Comparison of ENCODE assay signal across 35 mouse cellular contexts in genomic region chr11:52102977-52103376, GRCm38 (mm10). TPM values are rescaled to one million over a fixed set of nuclear protein-coding genes. Genes with fewer than 3 reads are reported as not detected.
DNase-seq lines count a peak whose midpoint lies in the region; ATAC-seq and TF ChIP-seq lines count a peak whose summit lies in the region.
"Had no signal": no experiment of that assay in that cellular context is flagged by ENCODE, and none has a peak within 500 bp of the region (broad histone marks: within the 10 kb centered on the region; RNA-seq: fewer than 3 reads in every experiment).

No protein-coding gene starts in this region.

- in situ Hi-C loops in CH12.LX (cut with MboI; ENCODE audit: low pct_ligation_motif_present, low pct_unique_long_range_greater_than_20kb, low sequenced_read_pairs) (no loop called here), ES-E14 (cut with MboI; ENCODE audit: low sequenced_read_pairs in 2 of 2, unreplicated experiment in 2 of 2) (no loop called here)

- dilution Hi-C loops in CH12.LX (cut with MboI; ENCODE audit: extremely low pct_ligation_motif_present, extremely low pct_unique_long_range_greater_than_20kb, low sequenced_read_pairs) = no loop called here

- H3K9me3 ChIP-seq in heart, embryonic 13.5 days = no peaks in the 10 kb centered on the region
- H3K9me3 ChIP-seq in liver, embryonic 13.5 days (replicated peaks) = no peaks in the 10 kb centered on the region
- no peaks in the 10 kb centered on the region for H3K9me3 ChIP-seq in liver, postnatal 0 days (ENCODE audit: low read length)
- H3K9me3 ChIP-seq in CH12.LX (replicated peaks; ENCODE audit: low read length) = no peaks in the 10 kb centered on the region
- no peaks in the 10 kb centered on the region for H3K9me3 ChIP-seq in ES-E14 (ENCODE audit: control insufficient read depth, insufficient read depth, low read depth, low read length)
- H3K9me3 ChIP-seq: embryonic facial prominence, embryonic 12.5 days; embryonic facial prominence, embryonic 15.5 days; G1E; heart, embryonic 12.5 days had no signal

- no peak overlapping the region for H3K4me3 ChIP-seq in heart, embryonic 13.5 days
- H3K4me3 ChIP-seq in liver, embryonic 13.5 days (replicated peaks) = no peak overlapping the region
- no peak overlapping the region for H3K4me3 ChIP-seq in liver, postnatal 0 days (ENCODE audit: low read depth, low read length)
- H3K4me3 ChIP-seq in CH12.LX (replicated peaks in 1 of 3; ENCODE audit: low read depth in 2 of 3, low read length in 2 of 3, poor library complexity in 1 of 3) (no peak overlapping the region), ES-E14 (ENCODE audit: insufficient read depth in 1 of 2, low read depth in 1 of 2, low read length in 2 of 2, poor library complexity in 1 of 2, severe bottlenecking in 1 of 2) (no peak overlapping the region)
- H3K4me3 ChIP-seq: embryonic facial prominence, embryonic 12.5 days; embryonic facial prominence, embryonic 15.5 days; heart, embryonic 12.5 days had no signal

- H3K9ac ChIP-seq in heart, embryonic 13.5 days = no peak overlapping the region
- H3K9ac ChIP-seq in liver, embryonic 13.5 days = no peak overlapping the region
- no peak overlapping the region; the same call in 1 of the 2 replicates for H3K9ac ChIP-seq in liver, postnatal 0 days (replicated peaks)
- H3K9ac ChIP-seq in CH12.LX (ENCODE audit: insufficient read depth, low read depth) (no peak overlapping the region), ES-E14 (ENCODE audit: insufficient read depth, low read depth, low read length, poor library complexity, severe bottlenecking) (no peak overlapping the region)
- H3K9ac ChIP-seq: embryonic facial prominence, embryonic 12.5 days; embryonic facial prominence, embryonic 15.5 days; forebrain, postnatal 0 days; heart, embryonic 12.5 days; hindbrain, embryonic 14.5 days had no signal

- WGBS in heart, embryonic 13.5 days = 77% methylated on average over 4 of the region's 4 CpGs
- WGBS in liver, embryonic 13.5 days (ENCODE audit: insufficient replicate concordance) = 56% methylated on average over 4 of the region's 4 CpGs
- WGBS in liver, postnatal 0 days (ENCODE audit: insufficient replicate concordance) = 60% methylated on average over 4 of the region's 4 CpGs

- H3K79me2 ChIP-seq in CH12.LX (replicated peaks; ENCODE audit: control insufficient read depth, extremely low read depth, insufficient read depth, poor library complexity, severe bottlenecking) = peaks cover 92% of the 10 kb centered on the region

- no peak for TF ChIP-seq POLR2A in CH12.LX (IDR thresholded peaks at IDR 0.05; ENCODE audit: low read depth, low read length)

- H3K4me1 ChIP-seq in heart, embryonic 13.5 days = peaks cover 65% of the 10 kb centered on the region
- H3K4me1 ChIP-seq in liver, embryonic 13.5 days (replicated peaks) = peaks cover 63% of the 10 kb centered on the region
- peaks cover 45% of the 10 kb centered on the region for H3K4me1 ChIP-seq in liver, postnatal 0 days (ENCODE audit: insufficient read depth)
- H3K4me1 ChIP-seq in CH12.LX (ENCODE audit: control insufficient read depth in 1 of 2, insufficient read depth in 2 of 2) (peaks cover 21 to 67% of the 10 kb centered on the region in 2 experiments), ES-E14 (ENCODE audit: control insufficient read depth in 2 of 2, insufficient read depth in 2 of 2, low read length in 2 of 2, poor library complexity in 1 of 2) (peaks cover 3 to 11% of the 10 kb centered on the region in 2 experiments; a peak in 3 of 4 replicates)

- intact Hi-C loops in heart, postnatal 14 days (cut with DNase I) = no loop called here

- no peak overlapping the region for H3K27ac ChIP-seq in heart, embryonic 13.5 days (replicated peaks)
- peak overlapping the region; percentile 7; the same call in 1 of the 2 replicates for H3K27ac ChIP-seq in liver, embryonic 13.5 days
- no peak overlapping the region for H3K27ac ChIP-seq in liver, postnatal 0 days (ENCODE audit: low read depth)
- H3K27ac ChIP-seq in CH12.LX (ENCODE audit: insufficient read depth, low read depth) (no peak overlapping the region), ES-E14 (ENCODE audit: insufficient read depth, low read depth, low read length, poor library complexity, severe bottlenecking) (no peak overlapping the region)
- H3K27ac ChIP-seq: embryonic facial prominence, embryonic 12.5 days; embryonic facial prominence, embryonic 15.5 days; hindbrain, embryonic 14.5 days; hindbrain, postnatal 0 days had no signal

- H3K27me3 ChIP-seq in heart, embryonic 13.5 days (replicated peaks) = no peaks in the 10 kb centered on the region
- H3K27me3 ChIP-seq in liver, embryonic 13.5 days = no peaks in the 10 kb centered on the region
- no peaks in the 10 kb centered on the region for H3K27me3 ChIP-seq in liver, postnatal 0 days (ENCODE audit: insufficient read depth, low read length)
- no peaks in the 10 kb centered on the region for H3K27me3 ChIP-seq in CH12.LX (replicated peaks)
- H3K27me3 ChIP-seq: embryonic facial prominence, embryonic 12.5 days; embryonic facial prominence, embryonic 15.5 days; heart, embryonic 12.5 days had no signal

- TF ChIP-seq RAD21 in CH12.LX (IDR thresholded peaks at IDR 0.05; ENCODE audit: low read depth, low read length) = no peak

- H3K4me2 ChIP-seq in heart, embryonic 13.5 days = peak overlapping the region; percentile 23
- no peak overlapping the region for H3K4me2 ChIP-seq in liver, embryonic 13.5 days
- H3K4me2 ChIP-seq in liver, postnatal 0 days (ENCODE audit: low read depth, low read length) = no peak overlapping the region
- H3K4me2 ChIP-seq in CH12.LX (ENCODE audit: insufficient read depth, low read depth, poor library complexity, severe bottlenecking) = 0 out of 2 replicates have a peak overlapping the region, but pooled peaks have one; percentile 14
- H3K4me2 ChIP-seq: embryonic facial prominence, embryonic 12.5 days; embryonic facial prominence, embryonic 15.5 days; heart, embryonic 12.5 days; hindbrain, embryonic 14.5 days had no signal

- ATAC-seq in heart, embryonic 13.5 days (ENCODE audit: extremely low read depth, insufficient number of reproducible peaks, low FRiP score, low TSS enrichment) = no peak
- ATAC-seq in liver, embryonic 13.5 days (ENCODE audit: low read depth) = no peak
- ATAC-seq in liver, postnatal 0 days = no peak
- ATAC-seq: CD4-positive, CD25-positive, alpha-beta regulatory T cell, adult 4 months; forebrain, embryonic 14.5 days; forebrain, postnatal 0 days; hindbrain, postnatal 0 days had no signal

- peaks cover 3% of the 10 kb centered on the region; the same call in 1 of the 2 replicates for H3K36me3 ChIP-seq in heart, embryonic 13.5 days
- H3K36me3 ChIP-seq in liver, embryonic 13.5 days = 0 out of 2 replicates have a peak, but pooled peaks cover 3% of the 10 kb centered on the region
- H3K36me3 ChIP-seq in liver, postnatal 0 days (replicated peaks; ENCODE audit: insufficient read depth, low read length) = 0 out of 2 replicates have a peak, but pooled peaks cover 2% of the 10 kb centered on the region
- peaks cover 8 to 47% of the 10 kb centered on the region in 2 experiments for H3K36me3 ChIP-seq in CH12.LX (replicated peaks in 1 of 2; ENCODE audit: control insufficient read depth in 1 of 2, insufficient read depth in 1 of 2, low read length in 1 of 2)
- 0 out of 2 replicates have a peak, but pooled peaks cover 2% of the 10 kb centered on the region for H3K36me3 ChIP-seq in ES-E14 (ENCODE audit: control insufficient read depth, insufficient read depth, low read length, poor library complexity, severe bottlenecking)
- H3K36me3 ChIP-seq: embryonic facial prominence, embryonic 12.5 days; embryonic facial prominence, embryonic 15.5 days; heart, embryonic 12.5 days had no signal

- TF ChIP-seq CTCF in liver, postnatal 0 days (IDR thresholded peaks at IDR 0.05; ENCODE audit: low read depth) = no peak
- TF ChIP-seq CTCF in CH12.LX (conservative IDR thresholded peaks at IDR 0.05 in 1 of 2, IDR thresholded peaks at IDR 0.05 in 1 of 2; ENCODE audit: low read depth in 2 of 2, low read length in 2 of 2) = no peak

- no peak for DNase-seq in heart, postnatal 14 days
- no peak for DNase-seq in liver, embryonic 13.5 days
- no peak for DNase-seq in liver, postnatal 0 days
- no peak for DNase-seq in CH12.LX (ENCODE audit: extremely low read depth)
- DNase-seq in ES-E14 (ENCODE audit: low read depth, low spot score) = no peak
- no peak for DNase-seq in spleen, postnatal 14 days (ENCODE audit: low spot score in 2 of 2)
- DNase-seq in neural tube, embryonic 10.5 days (ENCODE audit: extremely low spot score, low spot score) = no peak
- DNase-seq: adrenal gland, adult 2 months; adrenal gland, postnatal 14 days; cerebellum, adult 11 months; cerebellum, adult 2 months; cerebellum, adult 9-11 months; cerebellum, postnatal 25 days; forebrain, postnatal 0 days; gastrocnemius, postnatal 10 days; gastrocnemius, postnatal 36 days; heart, postnatal 4 days had no signal

- no peak for TF ChIP-seq EP300 in liver, postnatal 0 days (IDR thresholded peaks at IDR 0.05; ENCODE audit: low read depth)
- TF ChIP-seq EP300 in CH12.LX (IDR thresholded peaks at IDR 0.05; ENCODE audit: low read length) = no peak

TF ChIP-seq in CH12.LX, 34 proteins besides CTCF, POLR2A, EP300 and RAD21 (continues in another document):
- TF ChIP-seq TCF12 (IDR thresholded peaks at IDR 0.05; ENCODE audit: low read depth, low read length) (no peak), CHD2 (IDR thresholded peaks at IDR 0.05; ENCODE audit: low read length) (no peak), USF2 (conservative IDR thresholded peaks at IDR 0.05; ENCODE audit: low read depth, low read length) (no peak)

TF ChIP-seq in ES-E14, 5 proteins besides CTCF, POLR2A, EP300 and RAD21 (continues in another document):
- peak; percentile 94 for TF ChIP-seq MAFK (IDR thresholded peaks at IDR 0.05; ENCODE audit: insufficient read depth, low read depth, low read length)
- TF ChIP-seq ZNF384 (IDR thresholded peaks at IDR 0.05; ENCODE audit: low read depth, low read length) = no peak

RNA-seq across cellular contexts. Expression of gene Ppp2ca, which starts 4.5 kb away (rescaled TPM):
- polyA plus RNA-seq in heart, embryonic 13.5 days (2015; fragmentation: Nextera tagmentation; extraction: Ambion mirVana) = 64.2 and 68.9 TPM in 2 replicates
- total RNA-seq in heart, postnatal 14 days (2021) = 10 to 100 TPM; 55.4 to 60.4 TPM
- 37.6 and 41.1 TPM in 2 replicates for polyA plus RNA-seq in liver, embryonic 13.5 days (2015; fragmentation: Nextera tagmentation; extraction: Ambion mirVana)
- 23.2 and 24.3 TPM in 2 replicates for polyA plus RNA-seq in liver, postnatal 0 days (2015; fragmentation: Nextera tagmentation; extraction: Ambion mirVana)
- total RNA-seq in CH12.LX (2012; rRNA removed) = 85.5 and 108 TPM in 2 replicates
- total RNA-seq in CH12.LX (2014; rRNA removed) = 177 and 190 TPM in 2 replicates
- polyA plus RNA-seq in CH12.LX (2012; ENCODE audit: insufficient read length, low read depth) = 121 and 185 TPM in 2 replicates
- total RNA-seq in ES-E14 (2012; rRNA removed) = 51.1 and 70.4 TPM in 2 replicates

RNA-seq across cellular contexts. Expression of gene Olfr1373, which starts 42.4 kb away (rescaled TPM):
- not detected in 2 replicates for polyA plus RNA-seq in heart, embryonic 13.5 days (2015; fragmentation: Nextera tagmentation; extraction: Ambion mirVana)
- not detected for total RNA-seq in heart, postnatal 14 days (2021)
- polyA plus RNA-seq in liver, embryonic 13.5 days (2015; fragmentation: Nextera tagmentation; extraction: Ambion mirVana) = not detected in 2 replicates
- not detected in 2 replicates for polyA plus RNA-seq in liver, postnatal 0 days (2015; fragmentation: Nextera tagmentation; extraction: Ambion mirVana)
- not detected in 2 replicates for total RNA-seq in CH12.LX (2012; rRNA removed)
- not detected in 2 replicates for total RNA-seq in CH12.LX (2014; rRNA removed)
- not detected in 2 replicates for polyA plus RNA-seq in CH12.LX (2012; ENCODE audit: insufficient read length, low read depth)
- not detected in 2 replicates for total RNA-seq in ES-E14 (2012; rRNA removed)
- total RNA-seq: adrenal gland, adult 2 months; adrenal gland, postnatal 14 days; adrenal gland, postnatal 4 days; common myeloid progenitor, adult 5-6 weeks; forebrain, postnatal 0 days; G1E; gastrocnemius, postnatal 10 days; gastrocnemius, postnatal 36 days; granulocyte monocyte progenitor cell, adult 5-6 weeks; heart, postnatal 4 days; hindbrain, postnatal 0 days had no signal
- polyA plus RNA-seq: adrenal gland, adult 2 months; C2C12; CD4-positive, CD25-positive, alpha-beta regulatory T cell, adult 4 months; cerebellum, adult 2 months; embryonic facial prominence, embryonic 12.5 days; embryonic facial prominence, embryonic 15.5 days; forebrain, embryonic 11.5 days; forebrain, embryonic 14.5 days; forebrain, postnatal 0 days; frontal cortex, adult 2 months; G1E; heart, embryonic 12.5 days; heart, postnatal 0 days; hindbrain, embryonic 11.5 days; hindbrain, embryonic 14.5 days; hindbrain, postnatal 0 days; intestine, embryonic 14.5 days had no signal

Comparison
In these comparisons a context has a peak if more than half of its experiments do, and no peak if none do; other contexts are left out.
1. H3K4me2 ChIP-seq: peak in heart, embryonic 13.5 days (single experiment) and CH12.LX (single experiment); none in liver, embryonic 13.5 days (single experiment) and liver, postnatal 0 days (single experiment).